Mouse (Mus musculus) Muller cell, postnatal 12 days (primary cell): ENCODE results near the gene Fblim1.

ENCODE experiments used
- DNase-seq: peaks from one replicate; pipeline ENCODE4 v3.0.0-alpha.2; 2015; ENCODE audit errors: inconsistent ontology term

Gene Fblim1

DNA sequence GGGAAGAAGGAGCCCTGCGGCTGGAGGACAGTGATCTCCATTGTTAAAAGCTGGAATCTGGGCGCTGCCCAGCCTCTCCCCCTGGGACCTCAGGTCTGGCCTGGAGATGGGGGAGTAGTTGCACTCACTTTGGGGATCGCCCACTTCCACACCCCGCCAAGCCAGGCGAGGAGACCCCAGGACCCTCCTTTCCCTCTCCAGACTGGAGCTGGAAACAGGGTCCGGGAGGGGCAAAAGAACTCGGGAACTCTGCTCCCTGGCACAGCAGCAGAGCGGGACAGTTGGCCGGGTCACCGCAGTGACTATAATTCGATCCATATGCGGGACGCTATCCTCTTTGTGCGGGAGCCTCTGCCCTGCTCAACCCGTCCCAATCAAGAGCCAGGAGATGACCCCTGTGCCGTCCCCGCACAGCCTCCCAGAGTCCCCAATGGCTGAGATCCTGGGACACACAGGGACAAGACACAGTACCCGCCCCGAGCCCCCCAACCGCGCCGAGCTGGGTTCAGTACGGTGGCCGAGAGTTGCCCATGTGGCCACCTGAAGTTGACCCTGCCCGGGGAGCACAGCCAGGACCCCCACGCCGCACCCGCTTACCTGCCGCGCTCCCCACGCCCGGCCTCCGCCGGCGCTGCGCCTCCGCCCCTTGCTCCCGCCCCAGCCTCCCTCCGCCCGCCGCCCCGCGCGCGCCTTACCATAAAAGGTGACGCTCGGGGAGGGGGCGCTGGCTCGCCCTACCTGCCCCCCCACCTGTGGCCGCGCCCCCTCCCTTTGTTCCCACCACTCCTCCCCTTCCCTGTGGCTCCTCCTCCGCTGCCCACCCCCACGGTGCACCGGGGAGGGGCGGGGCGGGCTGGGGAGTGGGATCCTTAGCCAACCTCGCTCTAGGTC lies 6.4 kb downstream of the Fblim1 start:
- peak; percentile 77 for DNase-seq

- no peak for DNase-seq
These were observed 7.0 kb downstream of the Fblim1 start for GRCm38 (mm10) chr4:141598894-141599250.

- DNase-seq, result peak; percentile 61
These were observed 7.5 kb downstream of the Fblim1 start for GRCm38 (mm10) chr4:141598199-141598893.

GRCm38 (mm10) chr4:141596700-141597328 lies 9.1 kb downstream of the Fblim1 start:
- no peak for DNase-seq

DNA sequence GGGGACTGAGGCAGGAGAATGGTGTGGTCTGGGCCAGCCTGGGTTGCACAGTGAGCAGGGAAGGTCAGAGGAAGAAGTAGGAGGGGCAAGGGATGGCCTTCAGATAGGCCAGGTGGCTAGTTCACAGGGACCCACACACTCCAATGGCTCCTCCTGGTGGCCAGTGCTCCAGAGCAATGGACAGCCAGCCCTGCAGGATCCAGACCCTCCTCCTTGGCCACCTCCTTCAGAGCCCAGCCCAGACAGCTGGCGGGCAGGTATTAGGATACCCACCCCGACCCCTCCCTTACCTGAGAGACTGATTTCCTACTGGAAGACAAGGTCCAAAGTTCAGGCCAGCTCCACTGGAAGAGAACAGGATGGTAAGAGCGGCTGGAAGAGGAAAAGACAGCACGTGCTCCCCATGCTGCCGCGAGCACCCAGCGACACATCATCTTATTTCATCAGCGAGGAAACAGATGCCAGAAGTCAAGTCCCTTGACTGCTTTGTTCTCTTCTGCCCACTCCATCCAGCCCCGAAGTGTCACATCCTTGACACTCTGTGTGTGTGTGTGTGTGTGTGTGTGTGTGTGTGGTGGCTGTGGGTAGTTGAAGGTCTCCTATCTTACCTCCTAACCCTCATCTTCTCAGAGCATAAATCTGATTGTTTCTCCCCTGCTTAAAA lies 10.2 kb downstream of the Fblim1 start:
- DNase-seq, result no peak

DNA sequence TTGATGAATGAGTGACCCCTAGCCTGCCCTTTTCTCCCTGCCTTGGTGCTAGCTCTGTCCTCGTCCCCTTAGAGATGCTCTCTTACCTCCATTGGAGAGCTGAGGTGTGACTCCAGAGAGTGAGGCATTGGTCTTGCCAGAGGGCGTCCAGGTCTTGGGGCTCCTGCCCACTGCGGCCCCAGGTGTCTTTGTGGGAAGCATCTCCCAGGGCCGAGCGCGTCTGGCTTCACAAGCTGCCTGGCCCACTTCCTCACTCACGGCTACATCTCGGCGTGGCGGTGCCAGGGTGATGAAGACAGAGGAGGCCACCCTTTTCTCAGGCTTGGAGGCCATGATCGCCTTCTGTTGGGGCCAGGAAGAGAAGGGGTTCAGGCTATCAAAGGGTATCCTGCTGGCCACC lies 10.8 kb downstream of the Fblim1 start:
- no peak for DNase-seq

- no peak for DNase-seq
These were observed 14.3 kb downstream of the Fblim1 start for GRCm38 (mm10) chr4:141591547-141591946.

DNA sequence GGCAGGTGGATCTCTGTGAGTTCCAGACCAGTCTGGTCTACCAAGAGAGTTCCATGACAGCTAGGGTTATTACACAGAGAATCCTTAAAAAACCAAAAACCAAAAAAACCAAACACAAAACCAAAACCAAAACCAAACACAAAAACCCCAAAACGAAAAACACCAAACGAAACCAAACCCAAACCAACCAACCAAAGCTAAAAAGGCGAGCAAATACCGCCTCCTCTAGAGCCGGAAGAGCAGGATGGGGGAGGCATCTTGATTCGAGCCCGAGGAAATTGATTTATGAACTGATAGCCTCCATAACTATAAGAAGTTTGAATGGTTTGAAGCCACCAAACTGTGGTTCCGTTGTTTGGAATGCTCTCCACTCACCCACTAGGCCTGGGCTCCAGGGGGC lies 22.0 kb downstream of the Fblim1 start:
- no peak for DNase-seq

DNA sequence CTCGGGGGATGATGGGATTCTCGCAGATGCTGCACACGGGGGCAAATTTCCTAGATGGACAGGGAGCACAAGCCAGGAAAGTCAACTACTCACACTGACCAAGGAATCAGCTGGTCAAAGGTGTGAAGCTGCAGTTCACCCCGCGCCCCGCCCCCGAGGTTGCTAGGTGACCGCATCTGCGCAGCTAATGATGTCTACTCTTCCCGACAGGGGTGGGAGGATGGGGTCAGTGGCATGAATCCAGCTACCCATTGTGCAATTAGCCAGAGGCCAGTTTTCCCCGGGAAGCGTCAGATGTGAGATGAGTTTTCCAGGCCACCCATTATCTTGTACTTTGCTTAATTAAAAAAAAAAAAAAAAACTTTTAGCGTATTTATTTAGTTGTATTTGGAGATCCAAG lies 24.8 kb downstream of the Fblim1 start:
- peak; percentile 55 for DNase-seq

DNA sequence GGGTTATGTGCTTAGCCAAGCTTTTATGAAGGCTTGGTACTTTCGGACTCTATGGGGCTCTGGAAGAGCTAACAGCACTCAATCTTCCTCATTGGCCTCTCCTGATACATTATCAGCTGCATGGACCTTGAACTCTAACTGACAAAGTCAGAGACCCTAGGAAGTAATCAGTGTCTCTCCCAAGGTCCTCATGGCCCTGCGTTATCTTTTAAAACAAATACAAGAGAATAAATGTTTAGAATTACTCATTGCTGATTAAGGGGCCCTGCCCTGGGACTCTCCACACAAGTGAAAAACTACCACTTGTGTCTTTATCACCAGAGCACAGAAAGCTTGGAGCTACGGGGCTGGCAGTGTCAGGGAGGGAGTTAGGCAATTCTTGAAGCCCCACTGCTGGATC lies 27.1 kb downstream of the Fblim1 start:
- DNase-seq, result no peak

GRCm38 (mm10) chr4:141576877-141577276 lies 29.0 kb downstream of the Fblim1 start:
- DNase-seq, result no peak

- no peak for DNase-seq
These were observed 29.5 kb downstream of the Fblim1 start for GRCm38 (mm10) chr4:141576404-141576803.

DNA sequence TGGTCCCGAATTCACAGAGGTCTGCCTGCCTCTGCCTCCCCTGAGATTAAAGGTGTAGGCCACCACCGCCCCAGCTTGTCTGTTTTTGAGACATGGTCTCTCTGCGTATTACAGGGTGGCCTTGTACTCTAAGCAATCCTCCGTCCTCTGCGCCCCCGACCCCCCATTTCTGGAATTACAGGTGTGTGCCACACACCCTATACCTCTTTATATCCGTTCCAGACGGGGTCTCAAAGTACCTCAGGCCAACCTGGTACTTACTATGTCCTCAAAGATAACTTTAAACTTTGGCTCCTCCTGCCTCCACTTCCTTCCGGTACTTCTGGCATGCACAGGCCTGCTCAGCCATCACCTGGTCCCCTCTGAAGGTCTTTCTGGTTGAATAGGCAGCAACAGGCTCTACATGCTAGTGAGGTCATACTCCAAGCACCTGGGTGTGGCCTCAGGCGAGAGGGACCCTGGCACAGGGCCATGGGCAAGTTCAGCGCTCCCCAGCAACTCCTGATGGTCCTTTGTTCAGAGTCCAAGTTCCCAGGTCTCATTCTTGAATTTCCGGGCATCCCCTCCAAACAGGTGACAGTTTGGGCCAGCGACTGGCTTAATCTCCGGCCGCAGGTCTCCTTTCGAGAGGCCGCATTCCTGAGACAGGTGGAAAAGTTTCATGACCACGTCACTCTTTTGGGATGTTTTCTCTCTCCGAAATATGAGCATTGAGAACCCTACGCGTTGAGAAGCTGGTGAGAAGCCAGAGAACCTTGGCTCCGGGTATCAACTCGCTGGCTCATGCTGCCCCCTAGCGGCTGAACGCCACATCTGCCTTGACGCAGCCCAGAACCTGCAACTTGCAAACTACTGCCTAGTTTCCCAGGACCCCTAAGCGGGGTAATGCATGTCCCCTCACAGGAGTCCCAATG lies 30.9 kb downstream of the Fblim1 start:
- DNase-seq, result peak; percentile 80

DNA sequence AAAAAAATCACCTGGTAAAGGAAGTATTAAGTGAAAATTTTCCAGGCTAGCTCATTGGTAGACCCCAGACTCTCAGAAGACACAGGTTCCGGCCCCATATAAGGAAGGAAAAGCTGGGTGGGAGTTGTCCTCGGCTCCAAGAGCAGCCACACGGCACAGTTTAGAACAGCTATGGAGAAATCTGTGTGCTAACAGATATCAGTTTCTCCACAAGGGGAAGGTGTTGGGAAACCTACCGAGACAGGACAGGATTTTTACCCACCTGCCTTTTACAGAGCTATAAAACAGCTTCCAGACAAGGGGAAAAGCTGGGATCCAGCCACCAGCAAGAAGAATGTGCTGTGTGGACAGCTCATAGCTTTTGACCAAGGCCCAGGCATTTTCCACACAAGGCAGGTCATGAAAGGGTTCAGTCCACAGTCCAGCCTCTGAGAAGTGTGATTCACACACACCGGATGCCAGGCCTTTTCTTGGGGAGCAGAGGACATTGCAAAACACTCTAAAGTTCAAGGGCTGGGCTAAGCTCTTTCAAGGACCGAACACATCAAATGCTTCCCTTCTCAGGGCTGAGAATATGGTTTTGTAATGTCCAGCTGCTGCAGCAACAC lies 32.4 kb downstream of the Fblim1 start:
- DNase-seq, result peak; percentile 89

DNA sequence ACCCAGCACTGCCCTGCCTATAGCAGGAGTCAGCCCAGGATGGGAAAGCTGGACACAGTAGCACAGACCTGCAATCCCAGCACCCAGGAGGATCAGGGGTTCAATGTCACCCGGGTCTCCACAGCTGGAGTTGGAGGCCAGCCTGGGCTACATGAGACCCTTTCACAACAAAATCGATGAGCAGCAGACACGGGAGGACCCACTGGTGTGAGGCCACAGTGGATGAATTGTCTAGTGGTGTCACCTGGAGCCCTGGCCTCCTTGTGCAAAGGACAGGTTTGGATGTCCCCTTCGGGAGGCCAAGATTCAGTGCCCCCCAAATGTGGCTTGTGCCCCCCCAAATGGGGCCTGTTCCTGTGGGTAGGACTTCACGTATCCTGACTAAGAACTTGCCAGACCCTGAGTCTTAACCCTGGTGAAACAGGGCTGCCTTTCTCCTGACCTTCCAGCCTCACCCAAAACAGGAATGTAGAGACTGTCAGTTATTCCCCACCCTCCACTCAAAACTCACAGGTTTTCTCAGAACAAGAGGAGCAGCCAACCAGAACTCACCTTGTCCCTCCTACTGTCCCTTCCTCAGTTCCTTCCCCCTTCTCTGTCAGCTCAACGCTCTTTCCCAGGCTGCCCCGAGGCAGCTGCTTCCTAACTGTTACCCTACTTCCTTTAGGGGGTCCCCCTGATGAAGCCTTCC lies 33.1 kb downstream of the Fblim1 start:
- DNase-seq, result no peak

DNA sequence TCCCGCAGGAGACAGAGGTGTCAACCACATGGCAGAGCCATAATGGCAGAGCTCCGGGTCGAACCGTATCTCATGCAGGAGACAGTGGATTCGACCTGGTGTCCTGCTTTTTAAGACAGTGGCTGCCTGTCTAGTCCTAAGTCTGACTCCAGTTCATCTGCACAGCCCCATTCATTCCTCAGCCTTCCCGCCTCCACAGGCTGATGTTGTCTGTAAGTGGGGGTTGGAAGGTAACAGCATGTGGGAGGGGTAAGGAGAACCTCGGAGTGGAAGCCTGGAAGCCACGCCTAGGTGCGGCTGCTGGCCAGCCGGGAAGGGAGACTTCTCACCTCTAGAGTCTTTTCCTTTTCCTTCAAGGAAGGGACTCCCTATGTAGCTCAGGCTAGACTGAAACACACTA lies 34.0 kb downstream of the Fblim1 start:
- no peak for DNase-seq

DNA sequence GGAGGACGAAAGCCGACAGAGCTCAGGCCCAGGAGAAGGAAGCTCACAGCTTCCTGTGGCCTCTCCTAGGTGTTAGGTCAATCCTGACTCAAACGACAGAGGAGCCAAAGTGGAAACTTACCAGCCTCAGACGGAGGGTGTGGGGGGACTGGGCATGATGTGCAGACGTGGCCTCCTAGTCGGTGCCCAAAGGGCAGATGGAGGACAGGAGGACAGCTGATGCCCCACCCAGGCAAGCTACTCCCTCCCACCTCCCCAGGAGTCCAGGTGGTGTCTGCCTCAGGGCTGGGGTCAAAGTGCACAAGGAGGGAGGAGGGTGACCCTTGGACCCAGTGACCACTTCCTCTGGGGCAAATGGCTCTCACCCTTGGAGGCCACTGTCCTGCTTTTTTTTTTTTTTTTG lies 34.6 kb downstream of the Fblim1 start:
- DNase-seq, result no peak

- no peak for DNase-seq
These were observed 35.1 kb downstream of the Fblim1 start for GRCm38 (mm10) chr4:141570821-141571220.

- DNase-seq, result peak; percentile 91
These were observed 35.9 kb downstream of the Fblim1 start for GRCm38 (mm10) chr4:141570004-141570403.

GRCm38 (mm10) chr4:141568966-141569365 lies 36.9 kb downstream of the Fblim1 start:
- DNase-seq, result no peak
